Mouse (Mus musculus) ES-E14 (cell line): ENCODE data around the gene Myt1l. TPM values are rescaled to one million over a fixed set of nuclear protein-coding genes. Genes with fewer than 3 reads are reported as not detected.

Experiments
- DNase-seq: peaks from one replicate; pipeline ENCODE4 v3.0.0-alpha.2; 2013; ENCODE audit warnings: low read depth, low spot score
- H3K27ac ChIP-seq: 2 replicates; pipeline ENCODE4 v1.5.1; 2012; ENCODE audit warnings: low read depth, mild to moderate bottlenecking, low read length, moderate library complexity, mixed read lengths; ENCODE audit not compliant: poor library complexity, insufficient read depth, severe bottlenecking
- H3K36me3 ChIP-seq: 2 replicates; pipeline ENCODE4 v1.6.1; 2012; ENCODE audit warnings: mild to moderate bottlenecking, low read length, moderate library complexity, mixed read lengths; ENCODE audit not compliant: control insufficient read depth, poor library complexity, insufficient read depth, severe bottlenecking
- H3K4me1 ChIP-seq, 2 experiments: fragments of 150-350 bp in 1 of 2; sonication (generic) in 1 of 2; 2 replicates each; pipeline ENCODE4 v1.6.1; 2012; ENCODE audit warnings: low read length in 2 of 2, mild to moderate bottlenecking in 1 of 2, mixed read lengths in 1 of 2; ENCODE audit not compliant: control insufficient read depth in 2 of 2, insufficient read depth in 2 of 2, poor library complexity in 1 of 2
- H3K4me3 ChIP-seq, 2 experiments: fragments of 150-350 bp in 1 of 2; sonication (generic) in 1 of 2; 2 replicates each; pipeline ENCODE4 v1.5.1; 2012; ENCODE audit warnings: low read length in 2 of 2, low read depth in 1 of 2, mild to moderate bottlenecking in 1 of 2, mixed read lengths in 1 of 2; ENCODE audit not compliant: insufficient read depth in 1 of 2, poor library complexity in 1 of 2, severe bottlenecking in 1 of 2
- H3K9ac ChIP-seq: 2 replicates; pipeline ENCODE4 v1.6.1; 2012; ENCODE audit warnings: low read depth, mild to moderate bottlenecking, low read length, mixed read lengths; ENCODE audit not compliant: poor library complexity, insufficient read depth, severe bottlenecking
- H3K9me3 ChIP-seq: fragments of 150-350 bp; sonication (generic); 2 replicates; pipeline ENCODE4 v1.6.1; 2012; ENCODE audit warnings: low read depth, mild to moderate bottlenecking, low read length; ENCODE audit not compliant: control insufficient read depth, insufficient read depth
- CHD2 ChIP-seq: IDR thresholded peaks from 2 replicates; pipeline ENCODE4 v1.6.1; 2014; ENCODE audit warnings: mild to moderate bottlenecking, low read depth, low read length, inconsistent platforms
- HCFC1 ChIP-seq: IDR thresholded peaks from 2 replicates; pipeline ENCODE4 v1.6.1; 2012; ENCODE audit warnings: low read length, inconsistent platforms, borderline replicate concordance; ENCODE audit not compliant: insufficient read depth
- MAFK ChIP-seq: IDR thresholded peaks from 2 replicates; pipeline ENCODE4 v1.6.1; 2014; ENCODE audit warnings: mild to moderate bottlenecking, low read depth, low read length, inconsistent platforms; ENCODE audit not compliant: insufficient read depth
- ZC3H11A ChIP-seq: IDR thresholded peaks from 2 replicates; pipeline ENCODE4 v1.6.1; 2012; ENCODE audit warnings: low read depth, mild to moderate bottlenecking, inconsistent platforms, low read length, borderline replicate concordance
- ZNF384 ChIP-seq: IDR thresholded peaks from 2 replicates; pipeline ENCODE4 v1.6.1; 2012; ENCODE audit warnings: low read depth, low read length, inconsistent platforms
- in situ Hi-C, 2 experiments: fragments of 600-800 bp; cut with MboI; formaldehyde crosslinking; loops; one replicate each; pipeline ENCODE4 v1.15.1; 2025; ENCODE audit warnings: low sequenced_read_pairs in 2 of 2, inconsistent platforms in 1 of 2; ENCODE audit not compliant: unreplicated experiment in 2 of 2
- total RNA-seq: library from RNA; depleted of rRNA; stranded (reverse); fragments of 300-350 nt; gene quantifications from 2 replicates; pipeline ENCODE4 v1.2.3, GENCODE M21; 2012

The Myt1l gene
- total RNA-seq, 1 experiment, result 0.27 TPM

DNA sequence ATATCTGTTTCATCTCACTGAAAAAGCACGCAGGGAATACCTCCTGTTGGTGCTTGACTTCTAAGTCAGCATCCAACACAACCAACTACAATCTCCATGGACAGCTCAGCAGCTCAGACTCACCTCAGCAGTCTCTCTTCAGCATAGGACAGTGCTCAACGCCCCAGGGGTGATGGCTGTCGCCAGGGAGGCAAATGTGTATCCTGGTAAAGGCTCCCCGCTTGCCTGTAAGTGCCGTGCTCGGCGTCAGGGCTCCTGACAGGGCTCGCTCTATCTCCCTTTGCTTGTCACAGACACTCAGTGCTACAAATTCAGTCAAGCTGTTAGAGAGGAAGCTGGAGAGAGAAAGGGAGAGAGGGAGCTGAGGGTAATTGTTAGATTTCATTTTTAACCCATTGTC lies 158.1 kb downstream of the Myt1l start:
- no peaks in the 10 kb centered on the region for H3K9me3 ChIP-seq
- no peak for TF ChIP-seq MAFK
- TF ChIP-seq ZNF384, result no peak
- TF ChIP-seq CHD2, result no peak
- no peak for TF ChIP-seq ZC3H11A
- TF ChIP-seq HCFC1, result no peak
- no peak for DNase-seq
- no peaks in the 10 kb centered on the region for H3K4me1 ChIP-seq
- no peak overlapping the region for H3K4me3 ChIP-seq
- in situ Hi-C loops, result no loop called here
- H3K36me3 ChIP-seq, result no peaks in the 10 kb centered on the region
- no peak overlapping the region for H3K9ac ChIP-seq
- no peak overlapping the region for H3K27ac ChIP-seq

DNA sequence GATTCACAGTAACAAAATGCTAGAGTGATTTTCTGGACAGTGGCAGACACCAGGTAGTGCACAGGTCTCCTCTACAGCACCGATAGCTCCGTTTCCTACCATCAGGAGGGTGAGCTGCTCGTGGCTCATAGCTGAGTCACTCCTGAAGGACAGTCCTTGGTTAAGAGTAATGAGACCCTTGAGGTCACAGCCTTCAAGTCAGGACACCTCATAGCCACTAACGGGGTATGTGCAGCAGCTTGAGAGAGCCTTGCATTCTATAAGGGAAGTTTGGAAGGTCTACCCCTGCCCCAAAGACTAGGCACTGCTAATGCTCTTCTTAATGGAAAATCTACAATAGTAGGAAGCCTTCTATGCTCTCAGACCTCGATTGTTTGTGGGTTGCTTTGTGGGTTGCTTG lies 163.4 kb downstream of the Myt1l start:
- no peaks in the 10 kb centered on the region for H3K9me3 ChIP-seq
- H3K4me3 ChIP-seq, result no peak overlapping the region
- TF ChIP-seq CHD2 (no peak), ZC3H11A (no peak), HCFC1 (no peak), MAFK (no peak), ZNF384 (no peak)
- no peaks in the 10 kb centered on the region for H3K4me1 ChIP-seq
- no peaks in the 10 kb centered on the region for H3K36me3 ChIP-seq
- no peak for DNase-seq
- in situ Hi-C loops, result no loop called here
- no peak overlapping the region for H3K9ac ChIP-seq
- no peak overlapping the region for H3K27ac ChIP-seq

DNA sequence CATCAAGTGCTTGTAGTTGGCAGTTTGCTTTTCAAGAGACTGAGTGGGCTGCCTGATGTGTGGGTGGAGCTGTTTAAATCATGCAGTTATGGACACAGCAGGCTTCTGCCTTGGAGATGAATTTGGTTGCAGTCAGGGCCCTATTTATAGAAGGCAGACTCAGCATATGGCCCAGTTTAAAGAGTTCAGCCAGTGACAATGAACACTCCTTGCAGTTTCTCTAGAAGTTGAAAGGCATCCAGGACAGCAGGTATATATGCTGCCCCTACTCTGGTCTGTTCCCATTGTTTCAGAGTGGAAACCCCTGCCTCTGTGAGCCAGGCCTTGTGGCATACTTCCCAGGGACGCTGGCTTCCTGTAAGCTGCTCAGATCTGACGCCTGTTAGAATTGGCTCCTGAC lies 167.0 kb downstream of the Myt1l start:
- Histone ChIP-seq H3K27ac (no peak overlapping the region), H3K9me3 (no peaks in the 10 kb centered on the region), H3K4me3 (no peak overlapping the region), H3K9ac (no peak overlapping the region), H3K4me1 (no peaks in the 10 kb centered on the region), H3K36me3 (no peaks in the 10 kb centered on the region)
- no peak for TF ChIP-seq MAFK
- no peak for TF ChIP-seq ZC3H11A
- no peak for TF ChIP-seq ZNF384
- no peak for TF ChIP-seq HCFC1
- no peak for TF ChIP-seq CHD2
- in situ Hi-C loops, result no loop called here
- no peak for DNase-seq

DNA sequence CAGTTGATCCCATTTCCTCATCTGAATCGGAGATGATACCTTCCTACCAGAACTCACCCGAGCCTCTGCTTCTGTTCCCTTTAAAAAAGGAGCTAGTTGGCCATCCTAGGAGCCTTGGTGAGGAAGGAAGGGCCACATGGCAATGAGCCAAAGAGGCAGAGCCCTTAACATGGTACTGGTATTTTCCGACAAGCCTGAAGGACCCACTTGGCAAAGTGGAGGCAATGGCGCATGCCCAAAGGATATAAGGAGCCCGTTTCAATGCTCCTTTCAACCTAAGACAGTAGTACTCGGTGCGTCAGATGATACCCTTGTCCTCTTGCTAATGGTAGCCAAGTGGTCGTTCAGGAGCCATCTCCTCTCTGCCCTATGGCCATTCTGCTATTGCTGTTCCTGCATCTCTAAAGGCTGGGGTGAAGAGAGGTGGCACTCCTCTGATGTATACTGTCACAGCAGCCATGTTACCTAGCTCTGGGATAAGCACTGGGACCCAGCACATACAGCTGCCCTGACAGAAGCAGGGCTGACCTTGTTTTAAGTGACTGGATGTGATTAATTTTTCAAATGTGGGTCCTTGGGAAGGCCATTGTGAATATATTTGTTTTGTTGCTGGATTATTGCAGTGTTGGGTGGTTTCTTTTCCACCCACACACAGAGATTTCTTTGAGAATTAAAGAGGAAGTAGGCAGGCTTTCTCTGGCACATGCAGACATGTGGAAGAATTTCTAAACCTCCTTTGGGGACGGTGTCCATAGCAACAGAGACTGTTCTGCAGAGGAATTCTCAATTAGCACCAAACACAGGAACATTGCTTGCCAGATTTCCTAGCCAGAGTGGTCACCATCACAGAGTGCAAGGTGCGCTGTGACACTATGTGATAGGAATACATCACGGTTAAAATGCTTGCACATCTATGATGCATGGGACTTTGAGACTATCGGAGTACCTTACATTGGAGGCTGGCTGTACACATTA lies 169.6 kb downstream of the Myt1l start:
- no peak for TF ChIP-seq ZNF384
- no peak for TF ChIP-seq CHD2
- no peak for TF ChIP-seq MAFK
- TF ChIP-seq ZC3H11A, result no peak
- no peak for TF ChIP-seq HCFC1
- DNase-seq, result no peak
- Histone ChIP-seq H3K9ac (no peak overlapping the region), H3K4me1 (no peaks in the 10 kb centered on the region), H3K27ac (no peak overlapping the region), H3K36me3 (no peaks in the 10 kb centered on the region), H3K4me3 (no peak overlapping the region), H3K9me3 (no peaks in the 10 kb centered on the region)
- in situ Hi-C loops, result no loop called here
